Mouse (Mus musculus) T-helper 1 cell (primary cell): ENCODE data around the gene Rpl10-ps3.

Experiments used
- in situ Hi-C: fragments of 300-600 bp; cut with MboI, MseI; formaldehyde crosslinking; loops from one replicate; pipeline ENCODE4 v1.15.1; 2025; ENCODE audit warnings: high pct_unique_total_duplicates

Rpl10-ps3 gene

GRCm38 (mm10) chr9:50344868-50345267 lies at the start of gene Rpl10-ps3:
Gene Rpl10-ps3 (minus strand): TSS chr9:50344968.
- in situ Hi-C loops: no loop called here

- in situ Hi-C loops: no loop called here
Measured at GRCm38 (mm10) chr9:50375598-50375997, 30.8 kb upstream of the Rpl10-ps3 start.

DNA sequence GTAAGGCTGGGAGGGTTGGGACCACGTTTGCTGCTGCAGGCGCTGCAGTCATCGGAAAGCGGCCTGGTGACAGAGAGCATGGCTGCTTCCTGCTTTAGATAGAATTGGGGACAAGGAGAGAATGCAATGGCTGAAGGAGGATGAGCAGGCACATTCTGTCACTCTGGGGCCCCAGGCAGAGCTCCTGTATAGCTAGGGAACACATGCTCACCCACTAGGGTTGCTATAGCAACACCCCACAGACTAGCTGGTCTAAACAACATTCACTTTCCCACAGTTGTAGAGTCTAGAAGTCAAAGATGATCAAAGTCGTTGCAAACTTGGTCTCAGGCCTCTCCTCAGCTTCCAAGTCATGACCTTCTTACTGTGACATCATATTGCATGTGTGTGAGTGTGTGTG lies 29.9 kb upstream of the Rpl10-ps3 start:
- in situ Hi-C loops: no loop called here

GRCm38 (mm10) chr9:50368551-50369297 lies 24.0 kb upstream of the Rpl10-ps3 start:
- in situ Hi-C loops: no loop called here

GRCm38 (mm10) chr9:50365059-50365780 lies 20.5 kb upstream of the Rpl10-ps3 start:
- in situ Hi-C loops: no loop called here

- in situ Hi-C loops: no loop called here
Measured at GRCm38 (mm10) chr9:50363962-50364361, 19.2 kb upstream of the Rpl10-ps3 start.

DNA sequence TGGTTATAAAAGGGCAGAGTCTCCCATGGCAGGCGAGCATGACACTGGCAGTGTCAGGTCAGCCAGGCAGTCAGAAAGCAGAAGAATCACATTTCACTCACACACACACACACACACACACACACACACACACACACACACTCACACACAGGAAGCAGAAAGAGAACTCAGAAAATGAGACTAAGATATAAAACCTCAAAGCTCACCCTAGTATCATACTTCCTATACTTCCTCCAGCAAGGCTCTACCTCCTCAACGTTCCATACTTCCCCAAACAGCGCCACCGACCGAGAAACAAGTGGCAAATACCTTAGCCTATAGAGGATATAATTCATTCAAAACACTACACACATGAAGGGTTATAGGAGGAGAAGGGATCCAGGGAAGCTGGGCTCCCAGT lies 18.5 kb upstream of the Rpl10-ps3 start:
- in situ Hi-C loops: no loop called here

DNA sequence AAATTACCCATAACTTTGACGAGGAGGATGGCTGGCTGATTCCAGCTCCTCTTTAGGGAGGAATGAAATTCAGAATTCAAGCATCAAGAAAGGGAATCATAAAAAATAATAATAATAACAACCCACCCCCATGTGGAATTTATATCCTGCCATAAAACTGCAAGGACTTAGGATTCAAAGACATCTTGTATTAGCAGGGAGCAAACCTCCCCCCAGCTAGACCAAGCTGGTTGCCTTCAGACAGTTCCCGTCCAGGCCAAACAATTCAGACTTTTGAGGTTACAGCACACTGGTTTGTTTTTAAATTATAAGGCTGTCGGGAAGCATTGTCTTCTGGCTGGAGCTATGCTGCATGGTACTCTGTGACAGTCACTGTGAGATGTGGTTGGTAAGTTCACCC lies 17.8 kb upstream of the Rpl10-ps3 start:
- in situ Hi-C loops: no loop called here

DNA sequence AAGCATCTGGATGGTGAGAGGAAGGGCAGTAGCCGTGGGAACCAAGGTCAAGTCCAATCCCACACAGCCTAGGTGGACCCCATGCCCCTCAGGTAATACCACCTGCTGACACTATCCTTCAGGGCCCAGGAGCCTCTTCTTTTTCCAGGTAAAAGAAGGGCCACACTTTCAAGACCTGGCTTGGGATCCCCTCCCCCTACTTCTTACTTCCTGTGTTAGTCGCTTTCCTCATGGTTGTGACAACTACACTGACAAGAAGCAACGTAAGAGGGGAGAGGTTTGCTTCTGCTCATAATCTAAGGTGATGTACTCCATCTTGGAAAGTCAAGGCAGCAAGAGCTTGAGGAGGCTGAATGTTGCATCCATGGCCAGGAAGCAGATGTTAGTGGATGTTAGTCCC lies 15.6 kb upstream of the Rpl10-ps3 start:
- in situ Hi-C loops: no loop called here

DNA sequence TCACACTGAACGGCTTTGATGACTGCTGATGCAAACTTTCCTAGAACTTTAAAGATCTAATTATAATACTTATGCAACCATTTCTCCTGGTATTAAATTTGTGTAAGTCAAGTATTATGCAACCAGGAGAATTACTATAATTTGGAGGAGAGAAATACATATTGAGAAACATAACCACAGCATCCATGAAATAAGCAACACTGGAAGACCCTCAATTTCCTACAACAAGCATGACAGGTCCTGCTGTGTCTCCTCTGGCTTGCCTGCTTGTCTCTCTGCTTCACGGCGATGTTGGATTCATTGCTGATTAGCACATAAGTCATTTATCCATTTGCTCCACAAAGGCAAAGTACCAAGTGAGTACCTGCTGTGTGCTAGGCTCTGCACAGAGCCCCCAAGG lies 12.6 kb upstream of the Rpl10-ps3 start:
- in situ Hi-C loops: no loop called here

DNA sequence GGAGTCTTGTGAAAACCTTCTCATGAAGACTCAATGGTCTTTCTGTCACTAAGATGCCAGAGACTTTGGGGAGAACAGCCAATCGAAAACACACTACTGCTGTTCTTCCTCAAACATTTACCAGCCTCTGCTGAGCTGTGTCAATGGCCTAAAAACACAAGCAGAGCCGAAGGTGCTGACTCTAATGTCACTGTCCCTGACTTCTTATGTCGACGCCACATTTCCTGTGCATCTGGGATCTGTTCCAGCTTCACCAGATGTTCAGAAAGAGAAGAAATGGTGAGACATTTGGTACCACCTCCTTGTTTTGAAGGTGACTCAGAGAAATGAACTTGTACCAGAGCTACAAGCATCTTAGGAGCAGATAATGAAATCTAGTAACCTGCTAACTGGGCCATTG lies 7.0 kb upstream of the Rpl10-ps3 start:
- in situ Hi-C loops: no loop called here

DNA sequence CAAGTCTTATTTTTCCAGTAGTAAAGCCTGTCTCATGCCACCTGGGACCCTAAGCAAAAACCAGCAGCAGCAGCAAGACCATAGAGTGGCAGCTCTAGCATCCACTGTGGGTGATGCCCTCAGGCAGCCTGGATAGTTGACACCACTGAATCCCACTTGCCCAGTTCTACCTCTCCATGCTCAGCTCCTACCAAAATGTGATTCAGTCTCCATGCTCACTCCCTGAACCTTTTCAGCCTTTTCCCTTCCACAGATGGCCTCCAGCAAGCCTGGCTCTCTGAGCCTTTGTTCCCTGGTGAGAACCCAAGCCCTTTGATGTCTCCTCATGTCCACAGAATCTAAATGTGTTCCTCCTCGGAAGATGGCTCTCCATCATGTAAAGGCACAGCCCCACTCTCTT lies 5.8 kb upstream of the Rpl10-ps3 start:
- in situ Hi-C loops: no loop called here

DNA sequence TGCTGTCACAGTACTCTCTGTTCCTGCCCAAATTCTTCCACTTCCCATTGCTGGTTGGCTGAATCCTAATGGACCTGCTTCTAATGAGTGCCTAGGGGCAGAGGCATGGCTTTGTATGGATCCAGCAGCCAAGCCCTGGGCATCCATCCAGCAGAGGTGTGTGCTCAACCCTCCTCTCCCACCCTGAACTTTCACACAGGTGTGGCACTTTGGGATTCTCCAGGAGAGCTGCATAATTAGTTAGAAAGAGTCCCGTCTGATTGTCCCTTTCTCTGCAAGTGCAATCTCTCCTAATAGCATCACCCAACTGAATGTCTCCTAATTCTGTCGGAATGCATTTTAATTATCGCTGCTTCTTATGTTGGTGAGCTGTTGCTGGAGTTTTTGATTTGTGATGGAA lies 4.4 kb upstream of the Rpl10-ps3 start:
- in situ Hi-C loops: no loop called here

DNA sequence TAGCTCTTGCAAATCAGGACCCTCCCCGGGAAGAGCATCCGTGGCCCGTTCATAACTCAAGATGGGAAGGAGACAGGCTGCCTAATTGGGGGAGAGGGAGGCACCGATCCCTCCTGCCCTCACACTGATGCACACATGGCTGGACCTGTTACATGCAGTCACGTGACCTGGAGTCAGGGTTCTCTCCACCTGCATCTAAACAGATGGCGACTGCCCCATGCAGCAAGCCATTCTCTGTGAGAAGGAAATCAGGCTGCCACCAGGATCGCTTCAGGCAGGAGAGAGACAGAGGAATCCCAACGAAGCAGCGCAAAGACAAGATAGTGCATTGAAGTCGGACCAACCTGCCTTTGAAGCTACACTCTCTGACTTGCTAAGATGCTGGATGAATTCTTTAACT lies 3.5 kb upstream of the Rpl10-ps3 start:
- in situ Hi-C loops: no loop called here

DNA sequence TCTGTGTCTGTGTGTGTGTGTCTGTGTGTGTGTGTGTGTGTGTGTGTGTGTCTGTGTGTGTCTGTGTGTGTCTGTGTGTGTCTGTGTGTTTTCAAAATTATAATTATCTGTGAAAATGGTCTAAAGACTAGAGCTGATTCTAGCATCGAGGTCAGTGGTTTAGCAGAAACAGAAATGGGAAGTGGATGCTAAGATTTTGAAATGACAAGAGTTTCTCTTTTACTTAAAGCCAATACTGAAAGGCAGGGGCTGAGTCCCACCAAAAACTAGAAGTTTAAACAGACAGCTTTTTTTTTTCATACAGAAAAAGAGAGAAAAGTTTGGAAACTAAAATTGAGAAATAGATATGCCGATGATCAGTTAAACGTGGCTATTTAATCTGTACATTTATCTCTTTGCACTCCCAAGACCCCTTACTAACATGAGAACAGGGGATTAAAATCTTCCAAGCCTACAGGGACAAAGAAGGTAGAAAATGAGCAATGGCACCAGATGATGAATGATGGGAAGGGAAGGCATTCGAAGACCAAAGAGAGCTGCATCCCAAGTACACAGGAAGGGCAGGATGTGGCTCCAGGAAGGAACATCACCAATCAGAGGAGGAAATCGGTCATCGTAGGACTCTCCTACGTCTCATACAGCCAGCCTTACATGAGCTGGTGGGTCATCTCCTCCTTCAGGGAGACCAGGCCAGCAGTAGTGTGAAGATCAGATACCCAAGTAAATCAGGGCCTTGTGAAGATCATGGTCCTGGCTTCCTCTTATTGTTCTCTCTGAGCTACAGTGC lies 9.0 kb downstream of the Rpl10-ps3 start:
- in situ Hi-C loops: loop anchor here (5.0 kb wide), 1 partner anchor 102 kb away; no protein-coding TSS in a partner anchor

DNA sequence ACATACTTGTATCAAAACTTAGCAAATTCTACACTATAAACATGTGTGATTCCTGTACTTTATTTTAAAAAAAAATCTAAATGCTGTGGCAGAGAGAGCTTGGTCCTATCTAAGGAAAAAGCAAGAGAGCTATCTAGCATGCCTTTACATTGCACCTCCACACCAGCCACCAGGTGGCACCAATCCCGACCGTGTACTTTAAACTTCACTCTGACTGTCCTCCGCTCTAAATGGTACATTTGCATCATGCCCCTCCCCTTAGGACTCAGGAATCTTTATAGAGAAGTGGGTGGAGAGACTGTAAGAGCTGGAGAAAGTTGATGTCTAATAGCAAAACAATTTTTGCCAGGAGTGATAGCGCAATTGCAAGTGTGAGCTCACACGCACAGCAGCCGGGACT lies 11.4 kb downstream of the Rpl10-ps3 start:
- in situ Hi-C loops: no loop called here

DNA sequence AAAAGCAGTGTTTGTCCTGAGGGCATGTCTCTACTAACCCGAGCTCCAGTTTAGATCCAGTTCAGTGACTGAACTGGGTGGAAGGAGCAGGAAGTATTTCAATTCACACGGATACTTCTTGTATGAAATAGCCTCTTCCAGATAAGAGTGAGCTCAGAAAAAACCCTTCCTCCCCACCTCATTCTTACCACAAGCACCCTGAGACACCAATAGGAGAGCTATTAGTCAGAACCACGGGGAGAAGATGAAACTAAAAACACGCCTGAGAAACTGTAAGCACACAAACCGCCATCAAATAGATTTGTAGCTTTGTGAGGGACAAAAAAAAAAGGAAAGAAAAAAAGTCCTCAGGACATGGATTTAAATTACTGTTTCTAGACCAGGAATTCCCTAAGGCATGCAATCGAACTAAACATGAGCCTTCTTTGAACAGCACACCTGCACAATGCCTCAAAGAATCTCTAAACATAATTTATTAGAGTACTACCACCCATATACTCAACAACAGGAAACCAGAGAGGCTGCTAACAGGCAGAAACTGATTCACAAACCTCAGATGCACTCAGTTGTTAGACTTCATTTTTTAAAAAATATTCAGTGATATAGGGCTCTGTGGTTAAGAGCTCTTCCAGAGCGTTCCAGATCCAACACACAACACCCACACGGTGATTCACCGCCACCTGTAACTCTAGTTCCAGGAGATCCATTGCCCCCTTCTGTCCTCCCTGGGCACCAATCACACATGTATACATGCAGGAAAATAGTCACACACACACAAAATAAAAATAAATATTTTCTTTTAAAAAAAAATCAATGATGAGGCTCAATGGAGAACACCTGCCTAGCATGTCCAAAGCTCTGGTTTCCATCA lies 20.2 kb downstream of the Rpl10-ps3 start:
- in situ Hi-C loops: no loop called here

DNA sequence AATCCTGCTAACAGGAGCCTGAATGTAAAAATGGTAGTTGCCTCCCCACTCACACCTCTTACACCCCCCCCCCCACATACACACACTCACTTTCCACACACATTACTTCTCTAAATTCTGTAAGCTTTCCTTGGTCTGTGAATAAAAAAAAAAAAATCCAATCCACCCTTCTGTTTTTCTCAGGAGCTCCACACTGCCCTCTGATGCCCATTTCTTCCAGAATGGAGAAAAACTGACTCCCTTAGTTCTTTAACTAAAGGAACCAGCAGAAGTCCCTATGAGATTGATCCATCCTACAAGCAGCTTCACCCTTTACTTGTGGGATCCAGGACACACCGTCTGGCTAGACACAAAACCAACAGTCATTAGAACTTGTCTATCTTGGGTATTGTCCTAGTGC lies 24.0 kb downstream of the Rpl10-ps3 start:
- in situ Hi-C loops: no loop called here

- in situ Hi-C loops: no loop called here
Measured at GRCm38 (mm10) chr9:50319506-50319905, 25.3 kb downstream of the Rpl10-ps3 start.

DNA sequence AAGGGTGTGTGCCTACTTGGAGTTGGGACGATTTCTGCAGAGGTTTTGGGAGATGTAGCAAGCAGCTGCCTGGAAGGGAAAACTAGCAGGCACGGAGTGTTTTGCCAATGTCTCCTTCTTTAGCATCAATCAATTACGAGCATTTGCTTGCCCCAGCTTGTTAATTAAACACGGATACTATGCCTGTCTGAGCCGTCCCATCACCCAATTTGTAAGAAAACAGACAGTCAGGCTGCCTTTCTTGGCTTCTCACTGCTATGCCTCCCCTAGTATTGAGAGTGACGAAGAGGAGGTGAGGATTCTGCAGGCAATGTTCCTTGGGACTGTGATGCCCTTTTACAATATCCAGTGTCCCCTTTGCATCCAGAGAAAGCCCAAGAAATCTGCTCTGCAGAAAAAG lies 27.5 kb downstream of the Rpl10-ps3 start:
- in situ Hi-C loops: no loop called here

DNA sequence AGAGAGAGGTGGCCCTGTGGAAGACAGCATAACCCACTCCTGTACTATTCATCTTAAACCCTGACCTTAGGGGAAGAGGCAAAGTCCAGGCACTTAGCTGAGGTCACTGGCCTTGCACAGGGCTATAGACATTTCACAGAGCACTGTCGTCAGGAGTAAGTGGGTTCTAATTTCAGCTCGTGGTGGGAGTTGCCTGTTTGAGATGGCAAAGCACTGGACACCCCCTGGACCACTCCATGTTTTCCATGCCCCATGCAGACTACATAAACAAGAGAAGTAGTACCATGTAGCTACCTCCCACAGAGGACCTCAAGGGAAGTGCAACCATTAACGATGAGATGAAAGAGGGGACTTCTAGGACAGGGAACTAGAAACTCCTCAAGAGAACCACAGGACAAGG lies 29.1 kb downstream of the Rpl10-ps3 start:
- in situ Hi-C loops: no loop called here
